Mouse (Mus musculus) forebrain, embryonic 15.5 days (tissue): Measurements from ENCODE around the gene Upk1a. TPM values are rescaled to one million over a fixed set of nuclear protein-coding genes. Genes with fewer than 3 reads are reported as not detected.

Experiments used
- ATAC-seq: fragments of 200-750 bp; cut with Nextera tagmentation; replicated peaks from 2 replicates; pipeline ENCODE4 v1.8.0; 2017; ENCODE audit warnings: mild to moderate bottlenecking, moderate TSS enrichment, moderate library complexity
- H3K27ac ChIP-seq: fragments of 300-500 bp; sonication (generic); replicated peaks from 2 replicates; pipeline ENCODE4 v1.5.1; 2015; ENCODE audit warnings: mild to moderate bottlenecking, inconsistent platforms
- H3K27me3 ChIP-seq: fragments of 300-500 bp; sonication (generic); 2 replicates; pipeline ENCODE4 v1.6.1; 2015; ENCODE audit warnings: inconsistent platforms
- H3K36me3 ChIP-seq: fragments of 300-500 bp; sonication (generic); 2 replicates; pipeline ENCODE4 v1.6.1; 2015; ENCODE audit warnings: mild to moderate bottlenecking, inconsistent platforms
- H3K4me1 ChIP-seq: fragments of 300-500 bp; sonication (generic); 2 replicates; pipeline ENCODE4 v1.6.1; 2015; ENCODE audit warnings: inconsistent platforms
- H3K4me2 ChIP-seq: fragments of 300-500 bp; sonication (generic); replicated peaks from 2 replicates; pipeline ENCODE4 v1.6.1; 2015; ENCODE audit warnings: mild to moderate bottlenecking, inconsistent platforms
- H3K4me3 ChIP-seq: fragments of 300-500 bp; sonication (generic); 2 replicates; pipeline ENCODE4 v1.5.1; 2015; ENCODE audit warnings: mild to moderate bottlenecking, inconsistent platforms
- H3K9ac ChIP-seq: fragments of 300-500 bp; sonication (generic); replicated peaks from 2 replicates; pipeline ENCODE4 v1.6.1; 2015; ENCODE audit warnings: mild to moderate bottlenecking, inconsistent platforms
- H3K9me3 ChIP-seq: fragments of 300-500 bp; sonication (generic); 2 replicates; pipeline ENCODE4 v1.6.1; 2016; ENCODE audit warnings: inconsistent platforms
- whole genome bisulfite sequencing: fragments of 180-500 bp; shearing (Covaris S2); methylation state at CpG from one replicate; pipeline ENCODE4 v1.1.7; 2015; ENCODE audit warnings: mixed read lengths; 5-methylcytosine and 5-hydroxymethylcytosine counted together
- polyA plus RNA-seq: library from polyadenylated mRNA; unstranded; fragments of >200 nt; fragmentation: Nextera tagmentation; extraction: Ambion mirVana; gene quantifications from 2 replicates; pipeline ENCODE4 v1.2.1, GENCODE M21; 2015

Gene Upk1a
- polyA plus RNA-seq, 1 experiment from 2014 or later: 0.11 TPM

DNA sequence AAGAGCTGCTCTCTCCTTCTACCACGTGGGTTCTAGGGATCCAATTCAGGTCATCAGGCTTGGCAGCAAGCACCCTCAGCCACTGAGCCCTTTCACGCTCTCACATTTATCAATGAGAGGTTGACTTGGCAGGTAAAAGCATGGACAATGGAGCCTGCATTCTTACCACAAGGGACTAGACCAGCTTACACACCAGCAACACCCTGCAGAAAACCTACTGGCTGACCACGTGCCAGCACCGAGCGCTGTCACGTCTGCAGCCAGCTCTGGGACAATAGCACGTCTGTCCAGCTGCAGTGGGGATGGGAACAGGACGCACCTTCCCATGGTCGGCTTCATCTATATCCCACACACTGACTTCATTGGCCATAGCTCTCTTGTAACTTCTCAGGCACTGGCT is 6.0 kb upstream of the Upk1a start:
- peaks cover 55% of the 10 kb centered on the region for H3K36me3 ChIP-seq
- H3K27me3 ChIP-seq: no peaks in the 10 kb centered on the region
- no peak for ATAC-seq
- H3K4me1 ChIP-seq: no peaks in the 10 kb centered on the region
- no peak overlapping the region for H3K27ac ChIP-seq
- H3K4me3 ChIP-seq: no peak overlapping the region
- whole genome bisulfite sequencing: 97% methylated on average over 9 of the region's 9 CpGs
- no peaks in the 10 kb centered on the region for H3K9me3 ChIP-seq
- no peak overlapping the region for H3K4me2 ChIP-seq
- H3K9ac ChIP-seq: no peak overlapping the region

DNA sequence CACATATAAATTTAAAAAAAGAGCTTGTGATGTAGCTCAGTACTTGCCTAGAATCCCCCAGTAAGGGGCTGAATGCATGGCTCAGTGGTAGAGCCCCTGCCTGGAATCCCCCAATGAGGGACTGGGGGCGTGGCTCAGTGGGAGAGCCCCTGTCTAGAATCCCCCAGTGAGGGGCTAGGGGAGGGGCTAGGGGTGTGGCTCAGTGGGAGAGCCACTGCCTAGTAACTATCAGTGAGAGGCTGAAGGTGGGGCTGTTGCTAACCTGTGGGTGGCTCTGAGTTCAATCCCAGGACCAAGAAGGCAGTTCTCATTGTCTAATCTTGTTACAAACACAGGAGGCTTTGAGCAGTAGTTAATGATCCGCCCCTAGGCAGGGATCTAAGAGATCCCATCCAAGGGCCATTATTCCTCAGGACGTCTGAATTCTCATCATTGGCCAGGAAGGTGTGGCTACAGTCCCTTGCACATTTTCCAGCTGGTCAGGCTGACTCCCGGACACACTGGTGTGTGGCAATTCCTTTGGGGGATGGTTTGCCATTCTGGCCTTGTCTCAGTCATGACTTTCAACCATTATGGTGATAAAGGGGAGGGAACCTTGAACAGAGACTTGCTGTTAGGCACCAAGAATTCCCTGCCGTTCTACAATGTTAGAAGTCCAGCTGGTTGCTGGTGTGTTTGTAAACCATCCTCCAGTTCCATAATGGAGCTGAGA is 2.6 kb upstream of the Upk1a start:
- ATAC-seq: no peak
- 62% methylated on average over 5 of the region's 5 CpGs for WGBS
- Histone ChIP-seq H3K36me3 (peaks cover 35% of the 10 kb centered on the region), H3K4me1 (no peaks in the 10 kb centered on the region), H3K4me3 (no peak overlapping the region), H3K9me3 (no peaks in the 10 kb centered on the region), H3K9ac (no peak overlapping the region), H3K27ac (no peak overlapping the region), H3K27me3 (no peaks in the 10 kb centered on the region), H3K4me2 (no peak overlapping the region)

DNA sequence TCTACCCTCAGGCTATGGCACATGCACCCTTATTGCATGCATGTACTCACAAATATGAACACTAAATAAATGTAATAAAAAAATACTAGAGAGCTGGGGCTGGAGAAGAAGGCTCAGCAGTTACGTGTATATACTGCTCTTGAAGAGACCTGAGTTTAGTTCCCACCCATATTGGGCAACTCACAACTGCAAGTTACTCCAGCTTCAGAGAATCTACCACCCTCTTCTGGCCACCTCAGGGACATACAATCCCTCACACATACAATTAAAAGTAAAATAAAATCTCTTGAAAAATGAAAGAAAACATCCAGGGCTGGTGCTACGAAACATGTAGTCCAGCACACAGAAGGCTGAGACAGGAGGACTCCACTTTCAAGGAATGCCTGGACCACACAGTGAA is 1.8 kb upstream of the Upk1a start:
- H3K4me1 ChIP-seq: no peaks in the 10 kb centered on the region
- no peaks in the 10 kb centered on the region for H3K27me3 ChIP-seq
- H3K4me3 ChIP-seq: no peak overlapping the region
- H3K9me3 ChIP-seq: no peaks in the 10 kb centered on the region
- H3K27ac ChIP-seq: no peak overlapping the region
- ATAC-seq: no peak
- no peak overlapping the region for H3K4me2 ChIP-seq
- no peak overlapping the region for H3K9ac ChIP-seq
- 81% methylated on average over 2 of the region's 2 CpGs for WGBS
- H3K36me3 ChIP-seq: peaks cover 35% of the 10 kb centered on the region

DNA sequence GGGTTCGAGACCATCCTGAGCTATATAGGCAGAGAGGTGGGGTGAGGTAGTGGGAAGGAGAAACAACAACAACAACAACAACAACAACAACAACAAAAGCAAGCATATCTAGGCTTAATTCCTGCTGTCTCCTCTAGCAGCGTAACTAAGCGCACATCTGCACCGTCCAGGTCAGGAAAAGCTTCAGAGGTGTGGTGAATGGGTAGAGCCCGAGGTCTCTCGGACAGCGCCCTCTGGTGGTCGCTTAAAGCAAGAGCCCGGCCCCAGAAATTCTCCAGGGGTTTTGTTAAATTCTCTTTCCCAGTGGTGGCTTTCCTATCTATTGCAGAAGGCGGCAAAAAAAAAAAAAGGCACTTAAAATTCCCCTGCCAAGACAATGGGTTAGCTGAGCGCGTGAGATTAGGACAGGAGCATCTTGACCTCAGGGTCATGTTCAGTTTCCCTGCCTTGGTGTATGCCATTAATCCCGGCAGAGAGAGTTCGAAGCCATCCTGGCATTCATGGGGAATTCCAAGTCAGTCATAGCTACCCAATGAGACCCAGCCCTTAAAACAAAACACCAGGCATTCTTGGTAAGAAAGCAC is 974 bp upstream of the Upk1a start:
- ATAC-seq: peak; percentile 63; the same call in 1 of the 2 replicates
- H3K36me3 ChIP-seq: peaks cover 26% of the 10 kb centered on the region
- H3K4me3 ChIP-seq: no peak overlapping the region
- H3K27me3 ChIP-seq: no peaks in the 10 kb centered on the region
- H3K9me3 ChIP-seq: no peaks in the 10 kb centered on the region
- H3K4me2 ChIP-seq: no peak overlapping the region
- H3K4me1 ChIP-seq: no peaks in the 10 kb centered on the region
- no peak overlapping the region for H3K27ac ChIP-seq
- no peak overlapping the region for H3K9ac ChIP-seq
- WGBS: 23% methylated on average over 14 of the region's 14 CpGs

DNA sequence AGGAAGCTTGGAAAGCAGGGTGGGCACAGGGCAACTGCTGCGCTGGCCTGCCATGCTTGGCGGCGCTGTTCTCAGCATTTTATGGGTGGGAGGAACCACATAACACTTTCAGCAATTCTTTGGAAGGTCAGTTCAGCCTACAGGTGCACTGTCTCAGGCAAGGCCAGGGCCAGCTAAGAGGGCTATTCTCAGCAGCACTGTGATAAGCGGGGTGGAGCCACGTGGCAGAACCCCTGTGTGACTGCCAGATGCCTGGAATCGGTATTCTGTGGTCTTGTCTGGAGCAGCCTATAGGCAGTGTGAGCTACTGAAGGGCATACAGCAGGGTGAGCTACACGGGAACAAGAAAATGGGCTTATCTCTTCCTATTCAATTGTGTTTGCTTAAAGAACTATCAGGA is 2.6 kb downstream of the Upk1a start:
- Histone ChIP-seq H3K9ac (no peak overlapping the region), H3K4me2 (no peak overlapping the region), H3K27me3 (no peaks in the 10 kb centered on the region), H3K36me3 (no peaks in the 10 kb centered on the region), H3K9me3 (no peaks in the 10 kb centered on the region), H3K27ac (no peak overlapping the region), H3K4me3 (no peak overlapping the region), H3K4me1 (no peaks in the 10 kb centered on the region)
- no peak for ATAC-seq
- WGBS: 67% methylated on average over 7 of the region's 7 CpGs

DNA sequence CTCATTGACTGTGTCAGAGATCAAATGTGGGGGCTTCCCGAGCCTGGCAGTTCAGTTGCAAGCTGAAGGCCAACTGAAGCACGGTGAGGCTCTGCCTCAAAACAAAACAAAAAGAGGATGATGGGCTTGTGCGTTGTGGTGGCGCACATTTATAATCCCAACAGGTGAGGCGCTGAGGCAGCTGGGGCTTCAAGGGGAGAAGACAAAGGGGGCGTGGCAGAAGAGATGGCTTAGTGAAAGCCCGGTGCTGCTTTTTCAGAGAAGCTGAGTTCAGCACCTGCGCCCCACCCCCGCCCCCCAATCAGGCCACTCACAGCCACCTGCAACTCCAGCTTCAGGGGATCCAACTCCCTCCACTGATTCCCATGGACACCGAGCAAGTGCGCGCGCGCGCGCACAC is 4.2 kb downstream of the Upk1a start:
- Histone ChIP-seq H3K36me3 (no peaks in the 10 kb centered on the region), H3K9ac (no peak overlapping the region), H3K27ac (no peak overlapping the region), H3K4me2 (no peak overlapping the region), H3K4me3 (no peak overlapping the region), H3K4me1 (no peaks in the 10 kb centered on the region), H3K27me3 (no peaks in the 10 kb centered on the region), H3K9me3 (no peaks in the 10 kb centered on the region)
- WGBS: 50% methylated on average over 16 of the region's 16 CpGs
- ATAC-seq: no peak

DNA sequence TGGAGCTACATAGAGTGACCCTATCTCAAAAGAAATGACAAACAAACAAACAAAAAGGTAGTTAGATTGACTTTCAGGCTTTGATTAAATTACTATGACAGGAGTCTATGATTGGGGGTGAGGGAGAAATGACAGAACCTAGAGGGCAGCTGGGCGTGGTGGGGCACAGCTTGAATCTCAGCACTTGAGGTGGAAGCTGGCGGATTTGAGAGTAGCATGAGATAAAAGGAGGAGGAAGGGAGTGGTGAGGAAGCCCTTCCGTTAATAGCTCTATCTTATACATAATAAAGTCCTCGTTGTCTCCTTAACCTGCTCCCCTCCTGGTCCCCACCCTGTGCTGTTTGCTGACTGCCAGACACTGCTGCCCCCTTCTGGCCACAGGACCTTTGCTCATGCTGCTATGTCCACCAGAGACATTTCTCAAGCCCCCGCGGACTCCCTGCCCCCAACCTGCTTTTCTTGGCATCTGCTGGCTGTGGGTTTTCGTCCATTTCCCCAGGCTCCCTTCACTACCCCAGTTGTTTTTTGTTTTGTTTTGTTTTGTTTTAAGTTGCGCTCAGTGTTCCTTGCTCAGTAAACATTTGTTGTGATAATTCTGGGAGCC is 4.8 kb downstream of the Upk1a start:
- no peak overlapping the region for H3K4me2 ChIP-seq
- 27% methylated on average over 8 of the region's 8 CpGs for WGBS

DNA sequence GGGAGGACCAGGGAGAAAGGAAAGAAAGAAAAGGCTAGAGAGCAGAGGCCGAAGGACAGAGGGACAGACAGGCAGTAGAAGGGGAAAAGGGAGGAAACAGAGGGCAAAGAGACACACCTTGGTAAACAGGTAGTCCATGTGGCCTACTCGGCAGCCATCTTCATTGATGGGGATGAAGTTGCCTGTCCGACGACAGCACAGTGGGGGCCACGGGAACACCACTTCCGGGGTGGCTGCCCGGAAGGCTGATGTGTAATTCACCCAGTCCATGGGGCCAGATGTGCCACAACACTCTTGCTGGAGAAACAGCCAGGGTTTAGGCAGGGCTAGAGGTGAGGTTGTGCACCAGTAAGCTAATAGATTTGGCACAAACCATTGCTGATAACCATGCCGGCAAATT is 7.7 kb downstream of the Upk1a start:
- Histone ChIP-seq H3K4me3 (no peak overlapping the region), H3K36me3 (no peaks in the 10 kb centered on the region), H3K4me2 (no peak overlapping the region), H3K27me3 (no peaks in the 10 kb centered on the region), H3K27ac (no peak overlapping the region), H3K4me1 (peaks cover 8% of the 10 kb centered on the region), H3K9ac (no peak overlapping the region), H3K9me3 (no peaks in the 10 kb centered on the region)
- 86% methylated on average over 8 of the region's 8 CpGs for WGBS
- ATAC-seq: no peak

More for the DNA sequence above, 4.8 kb downstream of the Upk1a start:
- no peaks in the 10 kb centered on the region for H3K36me3 ChIP-seq
- H3K9ac ChIP-seq: no peak overlapping the region
- H3K9me3 ChIP-seq: no peaks in the 10 kb centered on the region
- ATAC-seq: no peak
- H3K4me1 ChIP-seq: no peaks in the 10 kb centered on the region
- H3K27ac ChIP-seq: no peak overlapping the region
- no peaks in the 10 kb centered on the region for H3K27me3 ChIP-seq
- H3K4me3 ChIP-seq: no peak overlapping the region

DNA sequence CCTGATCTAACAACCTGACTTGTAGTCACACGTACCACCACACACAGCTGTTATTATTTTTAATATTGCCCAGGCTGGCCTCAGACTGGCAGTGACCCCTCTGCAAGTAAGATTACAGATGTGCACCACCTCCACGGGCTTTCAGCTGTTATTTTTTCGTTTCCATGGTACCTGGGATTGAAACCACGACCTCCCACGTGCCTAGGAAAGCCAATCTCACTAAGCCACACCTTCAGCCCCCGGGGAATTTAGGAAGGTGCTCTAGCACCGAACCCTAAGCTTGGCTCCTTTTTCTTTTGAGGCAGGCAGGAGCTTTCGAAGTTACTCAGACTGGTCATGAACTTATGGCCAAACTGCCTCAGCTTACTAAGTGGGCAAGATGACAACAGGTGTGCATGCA is 8.2 kb downstream of the Upk1a start:
- Histone ChIP-seq H3K27me3 (no peaks in the 10 kb centered on the region), H3K4me2 (no peak overlapping the region), H3K9me3 (no peaks in the 10 kb centered on the region), H3K36me3 (no peaks in the 10 kb centered on the region), H3K9ac (no peak overlapping the region), H3K4me1 (peaks cover 13% of the 10 kb centered on the region), H3K27ac (no peak overlapping the region), H3K4me3 (no peak overlapping the region)
- WGBS: 64% methylated on average over 8 of the region's 8 CpGs
- no peak for ATAC-seq

DNA sequence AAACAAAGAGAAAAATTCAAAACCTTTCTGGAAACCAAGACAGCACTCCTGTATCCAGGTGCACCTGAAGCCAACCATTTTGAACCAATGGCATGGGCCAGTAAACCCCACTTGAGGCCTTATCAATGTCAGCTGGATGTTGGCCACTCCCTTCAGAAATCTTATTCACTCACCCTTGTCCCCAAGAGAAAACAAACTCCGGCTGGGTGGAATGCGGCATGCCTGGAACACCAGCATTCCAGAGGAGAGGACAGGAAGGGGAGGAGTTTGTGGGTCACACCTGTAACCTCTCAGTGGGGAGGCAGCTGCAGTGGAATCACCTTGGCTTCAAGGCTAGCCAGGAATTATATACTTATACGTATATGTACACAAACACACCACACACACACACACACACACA is 10.1 kb downstream of the Upk1a start:
- Histone ChIP-seq H3K4me2 (no peak overlapping the region), H3K36me3 (no peaks in the 10 kb centered on the region), H3K9me3 (no peaks in the 10 kb centered on the region), H3K27ac (no peak overlapping the region), H3K27me3 (no peaks in the 10 kb centered on the region), H3K4me3 (no peak overlapping the region), H3K4me1 (peaks cover 13% of the 10 kb centered on the region), H3K9ac (no peak overlapping the region)
- WGBS: 73% methylated on average over 3 of the region's 3 CpGs
- no peak for ATAC-seq

DNA sequence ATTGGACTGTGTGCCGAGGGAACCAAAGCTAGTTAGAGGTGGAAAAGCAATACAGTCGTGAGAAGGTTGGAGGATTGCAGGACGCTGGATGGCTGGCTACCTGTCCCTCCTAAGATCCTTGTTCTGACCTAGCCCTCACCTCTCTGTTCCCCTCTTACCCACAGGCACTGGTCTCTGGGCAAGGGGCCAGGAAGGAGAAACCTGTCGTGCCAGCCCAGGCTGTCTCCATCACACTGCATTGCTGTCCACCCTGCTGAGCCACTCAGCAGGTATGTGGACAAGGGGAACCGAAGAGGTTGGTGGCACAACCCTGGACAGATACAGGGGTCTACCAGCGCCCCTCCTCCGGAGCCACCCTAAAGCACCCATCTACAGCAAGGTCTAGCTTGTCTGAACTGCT is 12.0 kb downstream of the Upk1a start:
- peak overlapping the region; percentile 57 for H3K27ac ChIP-seq
- no peak overlapping the region for H3K4me3 ChIP-seq
- H3K9me3 ChIP-seq: no peaks in the 10 kb centered on the region
- peak overlapping the region; percentile 28 for H3K9ac ChIP-seq
- H3K27me3 ChIP-seq: no peaks in the 10 kb centered on the region
- peaks cover 13% of the 10 kb centered on the region for H3K4me1 ChIP-seq
- 70% methylated on average over 7 of the region's 7 CpGs for WGBS
- H3K4me2 ChIP-seq: peak overlapping the region; percentile 44
- ATAC-seq: peak; percentile 15
- H3K36me3 ChIP-seq: no peaks in the 10 kb centered on the region

DNA sequence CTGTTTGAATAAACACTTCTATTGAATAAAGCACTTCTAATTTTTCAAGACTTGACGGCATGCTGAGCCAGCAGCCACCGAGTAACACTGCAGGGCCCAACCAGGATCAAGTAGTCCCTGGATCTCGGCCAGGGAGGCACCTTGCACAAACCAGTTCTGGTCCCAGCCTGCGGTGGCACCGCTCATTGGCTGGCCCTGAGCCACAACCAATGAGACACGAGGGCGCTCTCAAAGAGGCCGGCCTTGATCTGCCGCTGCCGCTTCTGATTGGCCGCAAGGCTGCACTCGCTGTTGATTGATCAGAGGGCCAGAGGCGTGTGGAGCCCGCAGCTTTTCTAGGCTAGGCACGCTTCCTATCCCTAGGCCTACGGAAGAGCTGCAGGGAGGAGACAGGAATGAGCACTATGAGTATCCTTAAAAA is 12.7 kb downstream of the Upk1a start:
- Histone ChIP-seq H3K4me3 (peak overlapping the region; percentile 26), H3K4me2 (peak overlapping the region; percentile 44), H3K27me3 (no peaks in the 10 kb centered on the region), H3K27ac (peak overlapping the region; percentile 57), H3K4me1 (peaks cover 13% of the 10 kb centered on the region), H3K9me3 (no peaks in the 10 kb centered on the region), H3K9ac (peak overlapping the region; percentile 28), H3K36me3 (no peaks in the 10 kb centered on the region)
- WGBS: under 1% methylated on average over 16 of the region's 16 CpGs
- ATAC-seq: peak; percentile 98
